Mouse (Mus musculus) CD8-positive naive resting alpha-beta T cell, adult 2 months (primary cell): ENCODE results near the gene Dynlt1f.
A peak's percentile ranks its signal among the peaks of the same experiment; 100 is the strongest.
"Not testable (repeated sequence)": the region's sequence is repeated elsewhere in the genome, so short reads cannot be mapped to it uniquely, and the experiment has no call there.

Experiments
- DNase-seq, 2 experiments: peaks; one replicate each; pipeline ENCODE4 v3.0.0; 2022; ENCODE audit warnings: low read depth in 2 of 2, low spot score in 2 of 2

The Dynlt1f gene

GRCm38 (mm10) chr17:6624926-6625558 is 30.7 kb downstream of the Dynlt1f start:
- DNase-seq: not testable (repeated sequence)

GRCm38 (mm10) chr17:6621976-6622375 is 33.7 kb downstream of the Dynlt1f start:
- not testable (repeated sequence) for DNase-seq

- not testable (repeated sequence) for DNase-seq
These were observed 34.8 kb downstream of the Dynlt1f start for GRCm38 (mm10) chr17:6620730-6621451.

GRCm38 (mm10) chr17:6620035-6620434 is 35.7 kb downstream of the Dynlt1f start:
- not testable (repeated sequence) for DNase-seq

- DNase-seq: not testable (repeated sequence)
These were observed 36.4 kb downstream of the Dynlt1f start for GRCm38 (mm10) chr17:6619271-6619670.

GRCm38 (mm10) chr17:6617689-6618400 is 37.9 kb downstream of the Dynlt1f start:
- DNase-seq: not testable (repeated sequence)

- DNase-seq: not testable (repeated sequence)
These were observed 39.0 kb downstream of the Dynlt1f start for GRCm38 (mm10) chr17:6616731-6617130.

GRCm38 (mm10) chr17:6614316-6614715 is 41.4 kb downstream of the Dynlt1f start:
- not testable (repeated sequence) for DNase-seq

- not testable (repeated sequence) for DNase-seq
These were observed 42.2 kb downstream of the Dynlt1f start for GRCm38 (mm10) chr17:6613524-6613923.

GRCm38 (mm10) chr17:6605347-6605746 is 50.4 kb downstream of the Dynlt1f start:
- not testable (repeated sequence) for DNase-seq

- not testable (repeated sequence) for DNase-seq
These were observed 53.5 kb downstream of the Dynlt1f start for GRCm38 (mm10) chr17:6602205-6602604.

GRCm38 (mm10) chr17:6601204-6601911 is 54.3 kb downstream of the Dynlt1f start, which contains the start of gene Dynlt1c:
Gene Dynlt1c (plus strand): TSS chr17:6601671.
- peak; percentile 61 for DNase-seq

- not testable (repeated sequence) for DNase-seq
These were observed 55.3 kb downstream of the Dynlt1f start for GRCm38 (mm10) chr17:6600216-6600911.

- peak; percentile 32 to 37 for DNase-seq
These were observed 57.3 kb downstream of the Dynlt1f start for GRCm38 (mm10) chr17:6598356-6598755.
